Mouse (Mus musculus) midbrain, embryonic 12.5 days (tissue): Measurements from ENCODE around the gene Mrps16. TPM values are rescaled to one million over a fixed set of nuclear protein-coding genes. Genes with fewer than 3 reads are reported as not detected.
A peak's percentile ranks its signal among the peaks of the same experiment; 100 is the strongest.

Experiments used
- ATAC-seq: fragments of 200-750 bp; cut with Nextera tagmentation; 2 replicates; pipeline ENCODE4 v1.8.0; 2017; ENCODE audit warnings: low read depth, moderate TSS enrichment, moderate library complexity; ENCODE audit not compliant: low FRiP score
- H3K27ac ChIP-seq: fragments of 300-500 bp; sonication (generic); replicated peaks from 2 replicates; pipeline ENCODE4 v1.5.1; 2016; ENCODE audit warnings: mild to moderate bottlenecking
- H3K27me3 ChIP-seq: fragments of 300-500 bp; sonication (generic); 2 replicates; pipeline ENCODE4 v1.6.1; 2016; ENCODE audit warnings: mild to moderate bottlenecking
- H3K36me3 ChIP-seq: fragments of 300-500 bp; sonication (generic); 2 replicates; pipeline ENCODE4 v1.6.1; 2016
- H3K4me1 ChIP-seq: fragments of 300-500 bp; sonication (generic); 2 replicates; pipeline ENCODE4 v1.6.1; 2016
- H3K4me2 ChIP-seq: fragments of 300-500 bp; sonication (generic); replicated peaks from 2 replicates; pipeline ENCODE4 v1.6.1; 2016; ENCODE audit warnings: mild to moderate bottlenecking, moderate library complexity
- H3K4me3 ChIP-seq: fragments of 300-500 bp; sonication (generic); 2 replicates; pipeline ENCODE4 v1.5.1; 2016; ENCODE audit warnings: mild to moderate bottlenecking
- H3K9ac ChIP-seq: fragments of 300-500 bp; sonication (generic); replicated peaks from 2 replicates; pipeline ENCODE4 v1.6.1; 2016; ENCODE audit warnings: mild to moderate bottlenecking, moderate library complexity
- H3K9me3 ChIP-seq: fragments of 300-500 bp; sonication (generic); 2 replicates; pipeline ENCODE4 v1.6.1; 2016; ENCODE audit warnings: mild to moderate bottlenecking
- WGBS: fragments of 180-500 bp; shearing (Covaris S2); methylation state at CpG from one replicate; pipeline ENCODE4 v1.1.7; 2016; 5-methylcytosine and 5-hydroxymethylcytosine counted together
- polyA plus RNA-seq: library from polyadenylated mRNA; unstranded; fragments of >200 nt; fragmentation: Nextera tagmentation; extraction: Ambion mirVana; gene quantifications from 2 replicates; pipeline ENCODE4 v1.2.1, GENCODE M21; 2016

The Mrps16 gene
- polyA plus RNA-seq, 1 experiment from 2014 or later: 66.6 TPM

DNA sequence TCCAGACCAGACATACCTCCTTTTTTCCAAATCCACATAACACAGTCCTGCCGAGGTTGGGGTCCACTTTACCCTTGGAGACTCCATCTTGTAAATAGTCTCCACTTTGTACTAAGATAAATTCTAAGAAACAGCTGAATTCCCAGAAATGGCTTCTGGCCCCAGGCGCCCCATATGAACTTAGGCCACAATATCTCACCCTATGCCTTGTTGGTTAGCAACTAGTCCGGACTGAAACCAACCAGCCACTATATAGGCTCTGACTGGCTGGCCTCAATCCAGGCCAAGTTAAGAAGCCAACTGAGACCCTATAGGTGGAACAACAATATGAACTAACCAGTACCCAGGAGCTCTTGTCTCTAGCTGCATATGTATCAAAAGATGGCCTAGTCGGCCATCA lies 1.1 kb downstream of the Mrps16 start:
- Histone ChIP-seq H3K27ac (no peak overlapping the region), H3K36me3 (peaks cover 11% of the 10 kb centered on the region), H3K4me3 (no peak overlapping the region), H3K4me2 (no peak overlapping the region), H3K9me3 (no peaks in the 10 kb centered on the region), H3K9ac (no peak overlapping the region), H3K27me3 (no peaks in the 10 kb centered on the region), H3K4me1 (peaks cover 28% of the 10 kb centered on the region)
- no peak for ATAC-seq
- WGBS: 89% methylated on average over 4 of the region's 4 CpGs

DNA sequence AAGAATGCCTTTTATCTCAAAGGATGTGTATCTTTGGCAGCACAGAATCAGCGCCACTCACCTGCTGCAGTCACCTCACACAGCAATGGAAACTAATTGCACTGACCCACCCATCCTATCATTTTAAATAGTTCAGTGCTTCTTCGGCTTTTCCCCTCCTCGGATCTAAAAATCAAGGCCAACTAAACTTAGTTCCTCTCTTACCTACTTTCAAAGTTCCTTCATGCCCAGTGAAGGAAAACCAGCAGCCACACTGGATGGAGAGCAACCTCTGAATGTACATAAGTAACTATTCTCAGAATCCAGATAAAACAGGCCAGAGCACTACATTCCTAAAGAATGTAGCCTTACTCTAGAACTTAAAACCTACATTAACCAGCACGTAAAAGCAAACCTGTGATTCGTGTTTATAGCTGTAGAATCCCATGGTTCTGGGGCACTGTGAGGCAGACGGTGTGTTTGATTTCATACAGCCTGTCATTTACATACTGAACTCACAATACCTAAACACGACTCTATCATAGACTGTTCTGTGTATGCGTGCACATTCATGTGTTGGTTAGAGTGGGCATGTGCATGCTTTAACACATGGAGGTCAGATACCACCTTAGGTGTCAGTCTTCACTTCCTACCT lies 3.9 kb downstream of the Mrps16 start:
- Histone ChIP-seq H3K36me3 (peaks cover 36% of the 10 kb centered on the region), H3K4me3 (peak overlapping the region; percentile 79), H3K27me3 (no peaks in the 10 kb centered on the region), H3K9me3 (no peaks in the 10 kb centered on the region), H3K4me1 (peaks cover 48% of the 10 kb centered on the region), H3K27ac (no peak overlapping the region), H3K4me2 (peak overlapping the region; percentile 80), H3K9ac (peak overlapping the region; percentile 75)
- ATAC-seq: no peak
- 91% methylated on average over 8 of the region's 8 CpGs for WGBS

- peak; percentile 75 for ATAC-seq
- WGBS: under 1% methylated on average over 59 of the region's 59 CpGs
These were observed 4.8 kb downstream of the Mrps16 start, which contains the start of gene Dnajc9 for GRCm38 (mm10) chr14:20388441-20389129. TSS of gene Dnajc9 (minus strand) at chr14:20388910.

GRCm38 (mm10) chr14:20379753-20380430 lies 13.5 kb downstream of the Mrps16 start:
- H3K27me3 ChIP-seq: no peaks in the 10 kb centered on the region
- WGBS: 92% methylated on average over 9 of the region's 9 CpGs
- no peaks in the 10 kb centered on the region for H3K4me1 ChIP-seq
- H3K9me3 ChIP-seq: no peaks in the 10 kb centered on the region
- H3K4me2 ChIP-seq: no peak overlapping the region
- no peak overlapping the region for H3K9ac ChIP-seq
- no peak for ATAC-seq
- H3K36me3 ChIP-seq: peaks cover 85% of the 10 kb centered on the region
- H3K27ac ChIP-seq: no peak overlapping the region
- H3K4me3 ChIP-seq: no peak overlapping the region

More at GRCm38 (mm10) chr14:20388441-20389129, 4.8 kb downstream of the Mrps16 start, which contains the start of gene Dnajc9:
- peaks cover 42% of the 10 kb centered on the region for H3K4me1 ChIP-seq
- H3K36me3 ChIP-seq: peaks cover 45% of the 10 kb centered on the region
- H3K4me2 ChIP-seq: peak within 1 kb of the TSS; percentile 80
- H3K27me3 ChIP-seq: no peaks in the 10 kb centered on the region
- H3K9me3 ChIP-seq: no peaks in the 10 kb centered on the region
- H3K9ac ChIP-seq: peak within 1 kb of the TSS; percentile 75
- peak within 1 kb of the TSS; percentile 62 for H3K27ac ChIP-seq
- peak within 1 kb of the TSS; percentile 79 for H3K4me3 ChIP-seq

DNA sequence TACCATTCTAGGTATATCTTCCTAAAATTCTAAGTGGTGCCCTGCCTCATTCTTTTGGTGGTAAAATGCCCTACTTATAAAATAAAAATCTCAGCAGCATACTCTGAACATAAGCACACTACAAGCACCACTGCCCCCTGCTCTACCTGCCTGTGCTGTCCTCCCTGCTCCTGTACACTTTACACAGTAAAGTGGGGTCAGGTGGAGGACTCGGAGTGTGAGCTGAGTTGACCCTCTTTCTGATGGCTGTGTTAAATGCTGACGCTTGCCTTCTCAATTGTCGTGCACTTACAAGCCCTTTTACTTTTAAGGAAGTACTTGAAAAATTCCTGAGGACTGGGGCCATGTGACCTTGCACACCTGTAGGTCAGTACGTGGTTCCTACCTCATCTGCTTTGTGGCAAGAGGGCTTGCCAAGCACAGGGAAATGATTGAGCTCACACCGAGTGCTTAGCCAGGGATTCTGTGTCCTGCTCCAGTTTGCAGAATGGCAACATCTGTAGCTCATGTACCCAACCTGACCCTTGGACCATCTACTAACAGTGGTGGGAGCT lies 14.3 kb downstream of the Mrps16 start:
- H3K36me3 ChIP-seq: peaks cover 79% of the 10 kb centered on the region
- H3K4me3 ChIP-seq: no peak overlapping the region
- no peaks in the 10 kb centered on the region for H3K4me1 ChIP-seq
- no peak overlapping the region for H3K9ac ChIP-seq
- WGBS: 92% methylated on average over 5 of the region's 5 CpGs
- no peak for ATAC-seq
- no peak overlapping the region for H3K4me2 ChIP-seq
- H3K27ac ChIP-seq: no peak overlapping the region
- H3K9me3 ChIP-seq: no peaks in the 10 kb centered on the region
- H3K27me3 ChIP-seq: no peaks in the 10 kb centered on the region

DNA sequence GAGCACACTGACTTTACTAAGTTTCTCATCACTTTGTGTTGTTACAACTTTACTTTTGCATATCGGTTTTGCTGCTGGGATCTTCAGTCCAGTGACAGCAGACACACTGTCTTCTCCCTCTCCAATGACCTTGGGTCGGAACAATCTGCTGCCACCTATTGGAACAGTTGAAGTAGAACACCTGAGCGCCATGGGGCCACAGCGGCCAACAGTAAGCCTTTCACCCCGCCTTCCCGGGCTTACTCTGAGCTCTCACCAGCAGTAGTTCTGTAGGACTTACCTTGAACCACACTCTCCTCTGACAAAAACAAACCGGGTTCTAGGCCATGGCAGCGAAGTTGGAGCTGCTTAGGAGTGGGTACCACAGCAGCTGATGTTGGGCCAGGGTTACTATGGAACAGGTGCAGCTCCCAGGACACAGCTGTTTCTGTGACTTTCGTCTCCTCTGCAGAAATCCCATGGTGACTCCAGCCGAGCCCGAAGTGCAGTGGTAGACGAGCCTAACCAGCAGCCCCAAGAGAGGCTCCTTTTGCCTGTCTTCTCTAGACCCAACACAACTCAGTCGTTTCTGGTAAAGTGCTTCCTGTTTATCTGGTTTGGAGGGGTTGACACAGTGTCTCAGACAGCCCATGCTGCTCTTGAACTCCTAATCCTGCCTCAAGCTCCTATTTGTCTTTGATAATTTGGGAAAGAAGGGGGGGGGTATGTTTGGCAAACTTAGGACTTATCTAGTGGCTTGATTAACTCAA lies 14.9 kb downstream of the Mrps16 start:
- no peaks in the 10 kb centered on the region for H3K9me3 ChIP-seq
- no peaks in the 10 kb centered on the region for H3K4me1 ChIP-seq
- no peak for ATAC-seq
- WGBS: 43% methylated on average over 13 of the region's 13 CpGs
- H3K4me2 ChIP-seq: no peak overlapping the region
- H3K27ac ChIP-seq: no peak overlapping the region
- peaks cover 78% of the 10 kb centered on the region for H3K36me3 ChIP-seq
- H3K9ac ChIP-seq: no peak overlapping the region
- no peaks in the 10 kb centered on the region for H3K27me3 ChIP-seq
- no peak overlapping the region for H3K4me3 ChIP-seq

- no peak for ATAC-seq
- H3K9ac ChIP-seq: no peak overlapping the region
- H3K36me3 ChIP-seq: peaks cover 78% of the 10 kb centered on the region
- H3K27me3 ChIP-seq: no peaks in the 10 kb centered on the region
- no peaks in the 10 kb centered on the region for H3K4me1 ChIP-seq
- H3K27ac ChIP-seq: no peak overlapping the region
- no peak overlapping the region for H3K4me2 ChIP-seq
- no peak overlapping the region for H3K4me3 ChIP-seq
- WGBS: 90% methylated on average over 4 of the region's 4 CpGs
- no peaks in the 10 kb centered on the region for H3K9me3 ChIP-seq
These were observed 16.3 kb downstream of the Mrps16 start for GRCm38 (mm10) chr14:20377112-20377521.

GRCm38 (mm10) chr14:20371854-20372253 lies 21.6 kb downstream of the Mrps16 start:
- WGBS: 92% methylated on average over 1 of the region's 1 CpGs

DNA sequence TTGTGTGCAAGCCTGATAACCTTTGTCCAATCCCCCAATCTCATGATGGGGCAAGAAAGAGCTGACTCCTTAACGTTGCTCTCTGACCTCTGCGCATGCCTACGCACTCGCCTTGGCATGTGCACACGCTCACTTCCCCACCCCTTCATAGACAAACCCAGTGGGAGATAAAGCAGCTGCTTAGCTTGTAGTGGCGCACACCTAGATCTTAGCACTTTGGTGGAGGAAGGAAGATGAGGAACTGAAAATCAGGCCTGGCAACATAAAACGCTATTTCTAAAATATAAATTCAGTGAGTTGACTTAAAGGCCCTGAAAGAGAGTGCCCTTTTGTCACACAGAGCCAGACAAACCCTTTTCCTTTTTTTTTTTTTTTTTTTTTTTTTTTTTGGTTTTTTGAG lies 22.6 kb downstream of the Mrps16 start:
- Histone ChIP-seq H3K4me1 (no peaks in the 10 kb centered on the region), H3K9ac (no peak overlapping the region), H3K27me3 (no peaks in the 10 kb centered on the region), H3K9me3 (no peaks in the 10 kb centered on the region), H3K4me3 (no peak overlapping the region), H3K4me2 (no peak overlapping the region), H3K27ac (no peak overlapping the region), H3K36me3 (peaks cover 67% of the 10 kb centered on the region)
- 87% methylated on average over 7 of the region's 7 CpGs for WGBS
- no peak for ATAC-seq

More at GRCm38 (mm10) chr14:20371854-20372253, 21.6 kb downstream of the Mrps16 start:
- no peak overlapping the region for H3K4me2 ChIP-seq
- no peak overlapping the region for H3K9ac ChIP-seq
- H3K4me3 ChIP-seq: no peak overlapping the region
- no peaks in the 10 kb centered on the region for H3K9me3 ChIP-seq
- no peaks in the 10 kb centered on the region for H3K27me3 ChIP-seq
- H3K36me3 ChIP-seq: peaks cover 68% of the 10 kb centered on the region
- no peaks in the 10 kb centered on the region for H3K4me1 ChIP-seq
- no peak for ATAC-seq
- H3K27ac ChIP-seq: no peak overlapping the region

DNA sequence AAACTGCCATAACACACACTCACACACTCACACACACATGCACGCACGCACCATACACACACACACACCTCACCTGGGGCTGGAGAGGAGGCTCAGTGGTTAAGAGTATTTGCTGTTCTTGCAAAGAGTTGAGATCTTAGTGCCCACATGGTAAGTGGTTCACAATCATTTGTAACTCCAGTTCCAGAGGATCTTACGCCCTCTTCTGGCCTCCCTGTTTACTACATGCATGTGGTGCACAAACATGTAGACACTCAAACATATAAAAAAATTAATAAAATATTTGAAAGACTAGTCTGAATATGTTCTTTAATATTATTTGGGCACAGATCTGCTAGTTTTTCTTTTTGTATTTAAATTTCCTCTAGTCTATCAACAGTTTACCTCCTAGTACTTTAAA lies 25.2 kb downstream of the Mrps16 start:
- Histone ChIP-seq H3K9ac (no peak overlapping the region), H3K27me3 (no peaks in the 10 kb centered on the region), H3K4me3 (no peak overlapping the region), H3K4me2 (no peak overlapping the region), H3K27ac (no peak overlapping the region), H3K9me3 (no peaks in the 10 kb centered on the region), H3K4me1 (no peaks in the 10 kb centered on the region), H3K36me3 (peaks cover 73% of the 10 kb centered on the region)
- WGBS: 92% methylated on average over 3 of the region's 3 CpGs
- no peak for ATAC-seq

DNA sequence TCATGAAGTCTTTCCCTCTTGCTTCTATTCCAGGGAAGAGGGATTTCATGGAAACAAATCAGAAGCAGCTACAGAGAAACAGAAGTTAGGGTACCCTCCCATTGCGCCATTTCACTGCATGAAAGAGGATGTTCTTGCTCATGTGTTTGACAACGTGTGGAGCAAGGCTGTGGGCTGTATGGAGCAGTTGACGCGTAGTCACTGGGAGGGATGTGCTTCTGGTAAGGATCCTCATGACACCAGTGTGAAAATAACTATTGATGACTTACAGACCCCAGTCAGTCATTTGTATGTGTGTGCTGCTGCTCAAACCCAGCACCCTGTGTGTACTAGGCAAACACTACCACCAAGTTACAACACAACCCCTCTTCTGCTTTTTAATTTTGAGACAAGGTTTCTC lies 30.2 kb downstream of the Mrps16 start:
- no peak for ATAC-seq
- 91% methylated on average over 4 of the region's 4 CpGs for WGBS

More for the DNA sequence above, 30.2 kb downstream of the Mrps16 start:
- H3K9ac ChIP-seq: no peak overlapping the region
- no peaks in the 10 kb centered on the region for H3K9me3 ChIP-seq
- no peak overlapping the region for H3K4me3 ChIP-seq
- no peaks in the 10 kb centered on the region for H3K4me1 ChIP-seq
- no peak overlapping the region for H3K27ac ChIP-seq
- no peaks in the 10 kb centered on the region for H3K27me3 ChIP-seq
- peaks cover 84% of the 10 kb centered on the region for H3K36me3 ChIP-seq
- no peak overlapping the region for H3K4me2 ChIP-seq
